Mouse (Mus musculus): ENCODE data around the gene Btaf1. TPM values are rescaled to one million over a fixed set of nuclear protein-coding genes. Genes with fewer than 3 reads are reported as not detected.

The Btaf1 gene
- total RNA-seq (2023), result 10 to 100 TPM; 38.6 to 40.2 TPM

GRCm38 (mm10) chr19:36925671-36926552 is at the start of gene Btaf1:
TSS of gene Btaf1 (plus strand) at chr19:36926079.

GRCm38 (mm10) chr19:36919466-36919865 is 6.4 kb upstream of the Btaf1 start, which contains the start of gene Fgfbp3:
TSS of gene Fgfbp3 (minus strand) at chr19:36919615.

Other genes starting within 250 kb of the Btaf1 start
- not detected for gene Ppp1r3c, start 189.4 kb upstream of the Btaf1 start, total RNA-seq (2023)
- 100 to 1,000 TPM; 170 to 181 TPM for gene Tnks2, start 91.8 kb upstream of the Btaf1 start, total RNA-seq (2023)
- under 1 TPM; 0.73 to 0.86 TPM for gene Fgfbp3, start 6.5 kb upstream of the Btaf1 start, total RNA-seq (2023)

All from T-cell, adult 66 days (primary cell).